Mouse (Mus musculus): ENCODE data around the gene Efcab6. TPM values are rescaled to one million over a fixed set of nuclear protein-coding genes. Genes with fewer than 3 reads are reported as not detected.

Efcab6 gene
- polyA plus RNA-seq, 1 experiment from 2014 or later: 0.70 TPM

DNA sequence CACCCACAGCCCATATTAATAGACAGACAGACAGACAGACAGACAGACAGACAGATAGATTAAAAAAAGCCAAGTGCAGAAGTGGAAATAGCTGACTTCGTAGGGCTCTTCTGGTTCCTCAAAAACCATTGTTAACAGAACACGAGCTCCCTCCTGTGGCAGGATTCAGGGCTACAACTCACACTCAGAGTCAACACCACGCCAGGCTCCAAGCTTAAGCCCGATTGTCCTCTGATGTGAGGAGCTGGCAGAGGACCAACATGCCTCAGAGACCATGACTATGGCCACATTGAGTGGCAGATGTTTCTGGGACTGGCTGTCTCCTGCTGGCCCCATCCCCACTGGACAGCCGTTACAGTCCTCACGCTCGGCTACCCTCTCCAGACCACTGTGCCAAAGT lies 7.0 kb upstream of the Efcab6 start:
- peaks cover 22% of the 10 kb centered on the region for H3K27me3 ChIP-seq (ENCODE audit: control insufficient read depth, insufficient read depth, low read length)
- no peak for ATAC-seq (ENCODE audit: insufficient read depth, low FRiP score)
- no peak overlapping the region for H3K9ac ChIP-seq (ENCODE audit: low read length)
- no peaks in the 10 kb centered on the region for H3K36me3 ChIP-seq (ENCODE audit: control insufficient read depth, insufficient read depth, low read length)
- H3K4me3 ChIP-seq (replicated peaks; ENCODE audit: low read length): no peak overlapping the region
- no peaks in the 10 kb centered on the region for H3K9me3 ChIP-seq (replicated peaks; ENCODE audit: control insufficient read depth, low read length)
- no peak overlapping the region for H3K27ac ChIP-seq (ENCODE audit: low read length)
- H3K4me1 ChIP-seq (ENCODE audit: control insufficient read depth, insufficient read depth, low read length): no peaks in the 10 kb centered on the region; the same call in 1 of the 2 replicates
- 26% methylated on average over 7 of the region's 7 CpGs for WGBS
- no peak overlapping the region for H3K4me2 ChIP-seq (ENCODE audit: low read depth, low read length)

DNA sequence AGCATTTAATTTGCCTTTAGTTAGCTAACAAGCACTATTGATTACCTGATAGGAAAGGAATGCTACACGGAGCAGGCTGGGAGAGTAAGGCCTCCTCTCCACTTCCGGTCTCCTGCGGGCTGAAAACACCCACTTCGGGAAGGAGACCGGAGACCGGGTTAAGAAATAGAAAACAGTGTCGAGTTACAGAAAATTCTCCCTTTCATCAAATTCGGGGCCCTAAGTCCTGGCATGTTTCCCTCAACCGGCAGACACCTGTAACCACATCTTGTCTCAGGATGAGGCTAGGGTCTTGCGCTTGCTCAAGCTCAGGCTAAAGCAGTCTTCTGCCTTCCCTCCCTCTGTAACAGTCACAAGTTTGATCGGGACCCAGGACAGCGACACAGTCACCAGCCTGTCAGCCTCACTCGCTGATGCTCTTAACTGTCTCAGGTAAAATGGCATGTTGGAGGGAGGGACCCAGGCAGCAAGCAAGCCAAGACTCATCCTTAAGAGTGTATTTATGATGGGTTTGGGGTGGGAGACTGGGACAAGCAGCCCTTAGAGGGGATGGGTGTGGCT lies 5.0 kb upstream of the Efcab6 start:
- no peaks in the 10 kb centered on the region for H3K36me3 ChIP-seq (ENCODE audit: control insufficient read depth, insufficient read depth, low read length)
- no peak overlapping the region for H3K4me3 ChIP-seq (replicated peaks; ENCODE audit: low read length)
- no peak overlapping the region for H3K9ac ChIP-seq (ENCODE audit: low read length)
- 0 out of 2 replicates have a peak, but pooled peaks cover 4% of the 10 kb centered on the region for H3K9me3 ChIP-seq (replicated peaks; ENCODE audit: control insufficient read depth, low read length)
- H3K4me1 ChIP-seq (ENCODE audit: control insufficient read depth, insufficient read depth, low read length): no peaks in the 10 kb centered on the region; the same call in 1 of the 2 replicates
- H3K27ac ChIP-seq (ENCODE audit: low read length): no peak overlapping the region
- H3K4me2 ChIP-seq (ENCODE audit: low read depth, low read length): no peak overlapping the region
- H3K27me3 ChIP-seq (ENCODE audit: control insufficient read depth, insufficient read depth, low read length): peaks cover 22% of the 10 kb centered on the region
- no peak for ATAC-seq (ENCODE audit: insufficient read depth, low FRiP score)
- WGBS: 2% methylated on average over 13 of the region's 13 CpGs

DNA sequence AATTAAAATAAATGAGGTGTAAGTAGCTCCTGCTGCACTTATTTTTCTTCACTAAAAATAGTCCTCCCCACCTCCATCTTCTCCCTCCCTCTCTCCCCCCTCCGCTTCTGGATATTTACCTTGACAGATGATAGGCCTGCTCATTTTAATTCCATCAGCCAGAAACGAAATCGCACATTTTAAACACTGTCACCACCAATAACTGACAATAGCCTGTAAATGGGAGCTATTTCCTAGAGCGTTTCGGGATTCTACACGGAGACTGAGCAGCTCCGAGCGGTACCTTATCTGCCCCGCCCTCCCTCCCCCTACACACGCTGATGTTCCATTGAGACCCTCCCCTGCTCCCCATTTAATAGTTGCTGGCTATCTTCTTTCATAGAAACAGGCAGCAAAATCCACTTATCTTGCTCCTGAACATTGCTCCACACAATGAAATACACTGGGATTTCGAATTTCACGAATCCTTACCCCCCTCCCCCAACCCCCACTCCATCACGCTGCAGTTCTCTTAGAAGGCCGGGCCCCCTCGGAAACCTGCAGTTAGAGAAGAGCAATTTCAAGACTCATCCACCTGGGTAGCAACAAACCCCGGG lies 4.4 kb upstream of the Efcab6 start:
- Histone ChIP-seq H3K27ac (ENCODE audit: low read length) (no peak overlapping the region), H3K4me2 (ENCODE audit: low read depth, low read length) (no peak overlapping the region), H3K9ac (ENCODE audit: low read length) (no peak overlapping the region), H3K36me3 (ENCODE audit: control insufficient read depth, insufficient read depth, low read length) (no peaks in the 10 kb centered on the region), H3K9me3 (replicated peaks; ENCODE audit: control insufficient read depth, low read length) (0 out of 2 replicates have a peak, but pooled peaks cover 4% of the 10 kb centered on the region), H3K27me3 (ENCODE audit: control insufficient read depth, insufficient read depth, low read length) (peaks cover 22% of the 10 kb centered on the region), H3K4me3 (replicated peaks; ENCODE audit: low read length) (no peak overlapping the region), H3K4me1 (ENCODE audit: control insufficient read depth, insufficient read depth, low read length) (no peaks in the 10 kb centered on the region; the same call in 1 of the 2 replicates)
- WGBS: 10% methylated on average over 16 of the region's 16 CpGs
- ATAC-seq (ENCODE audit: insufficient read depth, low FRiP score): no peak

DNA sequence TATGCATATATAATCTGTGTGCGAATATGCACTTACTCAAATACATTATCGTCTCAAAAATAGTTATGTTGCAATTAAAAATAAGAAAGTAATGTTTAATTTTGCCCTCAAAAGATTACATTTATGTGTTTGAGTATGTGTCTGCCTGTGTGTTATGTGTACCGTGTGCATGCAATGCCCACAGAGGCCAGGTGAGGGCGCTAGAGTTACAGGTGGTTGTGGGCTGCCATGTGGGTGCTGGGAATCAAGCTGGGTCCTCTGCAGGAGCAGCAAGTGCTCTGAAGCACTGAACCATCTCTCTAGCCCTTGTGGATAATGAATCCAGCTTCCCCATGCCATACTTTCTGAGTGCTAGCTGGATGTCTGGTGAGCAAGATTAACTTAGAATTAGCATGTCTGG lies 522 bp upstream of the Efcab6 start:
- 68% methylated on average over 4 of the region's 4 CpGs for WGBS
- ATAC-seq (ENCODE audit: insufficient read depth, low FRiP score): no peak
- H3K27ac ChIP-seq (ENCODE audit: low read length): no peak overlapping the region
- H3K4me3 ChIP-seq (replicated peaks; ENCODE audit: low read length): no peak overlapping the region
- H3K9me3 ChIP-seq (replicated peaks; ENCODE audit: control insufficient read depth, low read length): 0 out of 2 replicates have a peak, but pooled peaks cover 4% of the 10 kb centered on the region
- H3K4me2 ChIP-seq (ENCODE audit: low read depth, low read length): no peak overlapping the region
- H3K36me3 ChIP-seq (ENCODE audit: control insufficient read depth, insufficient read depth, low read length): no peaks in the 10 kb centered on the region
- H3K4me1 ChIP-seq (ENCODE audit: control insufficient read depth, insufficient read depth, low read length): no peaks in the 10 kb centered on the region; the same call in 1 of the 2 replicates
- H3K27me3 ChIP-seq (ENCODE audit: control insufficient read depth, insufficient read depth, low read length): peaks cover 22% of the 10 kb centered on the region
- no peak overlapping the region for H3K9ac ChIP-seq (ENCODE audit: low read length)

DNA sequence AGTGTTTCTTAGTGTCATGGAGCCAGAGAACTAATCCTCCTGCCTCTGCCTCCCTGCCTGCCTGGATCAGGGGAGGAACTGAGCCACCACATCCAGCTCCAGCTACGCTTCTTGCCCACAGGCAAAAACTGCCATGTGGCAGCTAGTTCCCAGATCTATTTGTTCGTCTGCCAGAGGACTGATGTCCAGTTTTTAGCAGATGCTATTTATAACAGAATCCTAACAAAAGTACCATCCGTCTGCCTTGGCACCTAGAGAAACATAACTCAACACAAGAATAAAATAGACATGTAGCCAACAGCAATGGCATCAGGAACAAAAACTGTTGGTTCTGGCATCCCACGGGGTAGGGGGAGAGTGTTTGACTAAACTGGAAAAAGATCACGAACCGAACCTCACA lies 6.3 kb downstream of the Efcab6 start:
- Histone ChIP-seq H3K9me3 (replicated peaks; ENCODE audit: control insufficient read depth, low read length) (no peaks in the 10 kb centered on the region), H3K4me3 (replicated peaks; ENCODE audit: low read length) (no peak overlapping the region), H3K27me3 (ENCODE audit: control insufficient read depth, insufficient read depth, low read length) (peaks cover 7% of the 10 kb centered on the region; the same call in 1 of the 2 replicates), H3K4me1 (ENCODE audit: control insufficient read depth, insufficient read depth, low read length) (no peaks in the 10 kb centered on the region), H3K9ac (ENCODE audit: low read length) (no peak overlapping the region), H3K4me2 (ENCODE audit: low read depth, low read length) (no peak overlapping the region), H3K36me3 (ENCODE audit: control insufficient read depth, insufficient read depth, low read length) (no peaks in the 10 kb centered on the region), H3K27ac (ENCODE audit: low read length) (no peak overlapping the region)
- no peak for ATAC-seq (ENCODE audit: insufficient read depth, low FRiP score)
- WGBS: 84% methylated on average over 6 of the region's 6 CpGs

DNA sequence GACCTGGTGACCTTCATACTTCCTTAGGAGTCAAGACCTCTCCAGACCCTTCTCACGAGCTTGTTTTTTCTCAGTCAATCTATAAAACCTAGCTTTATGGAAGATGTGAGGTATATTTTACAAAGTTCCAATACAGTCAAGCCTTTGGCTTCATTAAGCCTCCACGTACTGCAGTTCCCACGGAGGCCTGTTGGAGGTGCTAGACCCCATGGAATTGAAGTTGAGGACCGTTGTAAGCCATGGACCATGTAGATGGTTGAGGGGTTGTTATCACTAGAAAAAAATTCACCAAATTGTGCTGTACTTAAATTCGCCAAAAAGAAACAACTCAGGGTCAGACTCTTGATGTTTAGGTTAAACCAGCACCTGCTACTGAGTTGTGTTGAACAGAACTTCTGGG lies 9.1 kb downstream of the Efcab6 start:
- WGBS: 66% methylated on average over 5 of the region's 5 CpGs
- no peak overlapping the region for H3K27ac ChIP-seq (ENCODE audit: low read length)

DNA sequence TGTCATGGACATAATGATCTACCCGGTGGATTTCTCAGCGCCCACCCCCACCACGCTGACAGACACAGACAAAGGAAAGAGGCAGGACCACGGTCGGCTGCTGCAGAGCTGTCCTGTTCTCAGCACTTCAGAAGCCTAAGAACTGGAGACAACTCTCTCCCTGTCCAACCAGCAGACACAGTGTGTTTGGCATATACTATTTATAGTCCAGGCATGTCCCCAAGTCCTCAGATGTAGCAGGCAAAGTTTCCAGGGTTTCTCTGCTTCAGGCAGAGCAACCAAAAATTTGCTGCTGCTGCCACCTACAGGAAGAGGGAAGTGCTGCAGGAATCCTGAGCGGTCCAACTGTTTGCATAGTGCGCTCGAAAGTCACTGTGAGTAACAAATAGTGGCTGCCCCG lies 11.3 kb downstream of the Efcab6 start:
- no peak overlapping the region for H3K4me2 ChIP-seq (ENCODE audit: low read depth, low read length)
- H3K36me3 ChIP-seq (ENCODE audit: control insufficient read depth, insufficient read depth, low read length): no peaks in the 10 kb centered on the region
- H3K27me3 ChIP-seq (ENCODE audit: control insufficient read depth, insufficient read depth, low read length): peaks cover 7% of the 10 kb centered on the region; the same call in 1 of the 2 replicates
- no peaks in the 10 kb centered on the region for H3K4me1 ChIP-seq (ENCODE audit: control insufficient read depth, insufficient read depth, low read length)
- H3K27ac ChIP-seq (ENCODE audit: low read length): no peak overlapping the region
- no peak overlapping the region for H3K9ac ChIP-seq (ENCODE audit: low read length)
- ATAC-seq (ENCODE audit: insufficient read depth, low FRiP score): peak; percentile 71; the same call in 1 of the 2 replicates
- 37% methylated on average over 9 of the region's 9 CpGs for WGBS
- H3K4me3 ChIP-seq (replicated peaks; ENCODE audit: low read length): no peak overlapping the region
- H3K9me3 ChIP-seq (replicated peaks; ENCODE audit: control insufficient read depth, low read length): no peaks in the 10 kb centered on the region

More for the DNA sequence above, 9.1 kb downstream of the Efcab6 start:
- H3K4me3 ChIP-seq (replicated peaks; ENCODE audit: low read length): no peak overlapping the region
- no peak overlapping the region for H3K4me2 ChIP-seq (ENCODE audit: low read depth, low read length)
- no peaks in the 10 kb centered on the region for H3K36me3 ChIP-seq (ENCODE audit: control insufficient read depth, insufficient read depth, low read length)
- no peak overlapping the region for H3K9ac ChIP-seq (ENCODE audit: low read length)
- ATAC-seq (ENCODE audit: insufficient read depth, low FRiP score): no peak
- H3K27me3 ChIP-seq (ENCODE audit: control insufficient read depth, insufficient read depth, low read length): peaks cover 7% of the 10 kb centered on the region; the same call in 1 of the 2 replicates
- H3K9me3 ChIP-seq (replicated peaks; ENCODE audit: control insufficient read depth, low read length): no peaks in the 10 kb centered on the region
- no peaks in the 10 kb centered on the region for H3K4me1 ChIP-seq (ENCODE audit: control insufficient read depth, insufficient read depth, low read length)

DNA sequence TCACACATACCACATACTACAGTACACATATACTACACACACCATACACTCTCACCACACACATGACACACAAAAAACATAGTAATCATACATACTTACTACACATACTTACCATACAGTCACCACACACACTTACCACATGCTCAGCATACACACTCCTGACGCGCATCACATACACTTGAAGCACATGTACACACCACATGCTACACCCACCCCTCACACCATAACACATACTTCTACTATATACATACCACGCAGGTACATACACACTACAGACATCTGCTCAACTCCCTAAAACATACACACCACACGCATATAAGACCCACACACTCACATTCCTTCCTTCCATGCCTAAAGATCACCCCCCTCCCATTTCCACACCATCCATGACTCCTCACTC lies 11.9 kb downstream of the Efcab6 start:
- no peaks in the 10 kb centered on the region for H3K9me3 ChIP-seq (replicated peaks; ENCODE audit: control insufficient read depth, low read length)
- H3K4me3 ChIP-seq (replicated peaks; ENCODE audit: low read length): no peak overlapping the region
- no peak for ATAC-seq (ENCODE audit: insufficient read depth, low FRiP score)
- no peak overlapping the region for H3K9ac ChIP-seq (ENCODE audit: low read length)
- 89% methylated on average over 4 of the region's 4 CpGs for WGBS
- H3K4me2 ChIP-seq (ENCODE audit: low read depth, low read length): no peak overlapping the region
- H3K27ac ChIP-seq (ENCODE audit: low read length): no peak overlapping the region
- no peaks in the 10 kb centered on the region for H3K4me1 ChIP-seq (ENCODE audit: control insufficient read depth, insufficient read depth, low read length)
- peaks cover 7% of the 10 kb centered on the region; the same call in 1 of the 2 replicates for H3K27me3 ChIP-seq (ENCODE audit: control insufficient read depth, insufficient read depth, low read length)
- no peaks in the 10 kb centered on the region for H3K36me3 ChIP-seq (ENCODE audit: control insufficient read depth, insufficient read depth, low read length)

DNA sequence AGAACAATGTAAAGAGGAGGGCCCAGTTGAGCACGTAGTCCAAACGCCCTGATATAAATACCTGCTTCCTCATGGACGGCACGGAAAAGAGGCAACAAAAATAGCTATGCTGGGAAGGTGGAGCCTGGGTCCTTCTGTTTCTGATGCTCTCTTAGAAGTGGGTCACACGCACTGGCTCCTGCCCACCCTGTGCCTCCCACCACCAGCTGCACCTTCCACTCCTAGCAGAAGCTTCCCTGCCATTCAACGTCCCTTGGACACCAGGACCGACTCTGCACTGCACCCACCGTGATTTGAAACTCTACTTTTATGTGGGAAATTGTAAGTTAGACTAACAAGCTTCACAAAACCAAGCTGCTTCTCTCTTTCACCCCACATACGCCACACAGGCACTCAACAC lies 12.8 kb downstream of the Efcab6 start:
- 76% methylated on average over 9 of the region's 9 CpGs for WGBS
- Histone ChIP-seq H3K27ac (ENCODE audit: low read length) (no peak overlapping the region), H3K36me3 (ENCODE audit: control insufficient read depth, insufficient read depth, low read length) (no peaks in the 10 kb centered on the region), H3K4me1 (ENCODE audit: control insufficient read depth, insufficient read depth, low read length) (no peaks in the 10 kb centered on the region), H3K9me3 (replicated peaks; ENCODE audit: control insufficient read depth, low read length) (no peaks in the 10 kb centered on the region), H3K4me3 (replicated peaks; ENCODE audit: low read length) (no peak overlapping the region), H3K9ac (ENCODE audit: low read length) (no peak overlapping the region), H3K4me2 (ENCODE audit: low read depth, low read length) (no peak overlapping the region), H3K27me3 (ENCODE audit: control insufficient read depth, insufficient read depth, low read length) (peaks cover 7% of the 10 kb centered on the region; the same call in 1 of the 2 replicates)
- ATAC-seq (ENCODE audit: insufficient read depth, low FRiP score): no peak

All from stomach, embryonic 16.5 days (tissue).